Mouse (Mus musculus): Measurements from ENCODE around the gene Mcrs1. TPM values are rescaled to one million over a fixed set of nuclear protein-coding genes. Genes with fewer than 3 reads are reported as not detected.

The Mcrs1 gene
- total and polyA plus RNA-seq, 2 experiments from 2014 or later: 199 to 229 TPM

GRCm38 (mm10) chr15:99241249-99241648 lies 10.5 kb downstream of the Mcrs1 start:
- Histone ChIP-seq H3K27me3 (ENCODE audit: insufficient read depth, low read length) (no peaks in the 10 kb centered on the region), H3K9ac (replicated peaks; ENCODE audit: low read length) (no peak overlapping the region), H3K4me2 (ENCODE audit: low read depth, low read length) (no peak overlapping the region), H3K4me3 (ENCODE audit: low read length) (no peak overlapping the region), H3K9me3 (ENCODE audit: low read length) (no peaks in the 10 kb centered on the region), H3K27ac (no peak overlapping the region), H3K4me1 (ENCODE audit: insufficient read depth, low read length) (no peaks in the 10 kb centered on the region), H3K36me3 (ENCODE audit: insufficient read depth, low read length) (peaks cover 35% of the 10 kb centered on the region)
- ATAC-seq: no peak
- 72% methylated on average over 4 of the region's 4 CpGs for WGBS
- TF ChIP-seq CTCF (IDR thresholded peaks at IDR 0.05; ENCODE audit: low read depth): no peak
- no peak for DNase-seq (ENCODE audit: low spot score)

DNA sequence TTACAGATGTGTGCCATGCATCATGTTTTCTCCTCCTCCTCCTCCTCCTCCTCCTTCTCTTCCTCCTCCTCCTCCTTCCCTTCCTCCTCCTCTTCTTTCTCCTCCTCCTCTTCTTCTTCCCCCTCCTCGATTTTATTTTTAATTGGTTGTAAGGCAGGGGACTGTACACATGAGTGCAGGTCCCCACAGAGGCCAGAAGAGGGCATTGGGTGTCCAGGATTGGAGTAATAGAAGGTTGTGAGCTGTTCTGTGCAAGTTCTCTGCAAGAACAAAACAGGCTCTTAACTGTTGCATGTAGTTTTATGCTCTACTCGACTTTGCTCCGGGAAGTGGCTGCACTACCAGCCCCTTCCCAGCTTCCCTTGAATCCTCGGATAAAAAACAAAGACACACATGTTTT lies 11.6 kb downstream of the Mcrs1 start:
- Histone ChIP-seq H3K27ac (no peak overlapping the region), H3K4me2 (ENCODE audit: low read depth, low read length) (no peak overlapping the region), H3K4me1 (ENCODE audit: insufficient read depth, low read length) (no peaks in the 10 kb centered on the region), H3K4me3 (ENCODE audit: low read length) (no peak overlapping the region), H3K9ac (replicated peaks; ENCODE audit: low read length) (no peak overlapping the region), H3K36me3 (ENCODE audit: insufficient read depth, low read length) (peaks cover 25% of the 10 kb centered on the region), H3K27me3 (ENCODE audit: insufficient read depth, low read length) (no peaks in the 10 kb centered on the region), H3K9me3 (ENCODE audit: low read length) (no peaks in the 10 kb centered on the region)
- TF ChIP-seq CTCF (IDR thresholded peaks at IDR 0.05; ENCODE audit: low read depth): peak; percentile 41
- DNase-seq (ENCODE audit: low spot score) (no peak), ATAC-seq (no peak)
- 79% methylated on average over 4 of the region's 4 CpGs for WGBS

DNA sequence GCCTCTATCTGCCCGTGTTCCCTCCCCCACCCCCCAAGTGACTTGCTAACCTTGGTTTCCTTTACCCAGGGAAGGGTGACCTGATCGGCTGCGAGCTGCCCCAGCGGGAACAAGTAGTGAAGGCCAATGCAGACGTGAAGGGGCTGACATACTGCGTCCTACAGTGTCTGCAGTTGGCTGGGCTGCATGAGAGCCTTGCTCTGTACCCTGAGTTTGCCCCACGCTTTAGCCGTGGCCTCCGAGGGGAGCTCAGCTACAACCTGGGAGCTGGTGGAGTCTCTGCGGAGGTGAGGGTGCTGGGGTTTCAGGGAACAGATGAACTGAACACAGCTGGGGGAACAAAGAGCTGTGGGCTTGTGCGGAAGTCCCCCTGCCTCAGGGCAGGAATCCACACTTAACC lies 13.8 kb downstream of the Mcrs1 start:
- no peak overlapping the region for H3K4me2 ChIP-seq (ENCODE audit: low read depth, low read length)
- no peaks in the 10 kb centered on the region for H3K4me1 ChIP-seq (ENCODE audit: insufficient read depth, low read length)
- TF ChIP-seq CTCF (IDR thresholded peaks at IDR 0.05; ENCODE audit: low read depth): no peak
- H3K36me3 ChIP-seq (ENCODE audit: insufficient read depth, low read length): peaks cover 11% of the 10 kb centered on the region
- H3K27me3 ChIP-seq (ENCODE audit: insufficient read depth, low read length): no peaks in the 10 kb centered on the region
- ATAC-seq (no peak), DNase-seq (ENCODE audit: low spot score) (no peak)
- H3K4me3 ChIP-seq (ENCODE audit: low read length): no peak overlapping the region
- no peaks in the 10 kb centered on the region for H3K9me3 ChIP-seq (ENCODE audit: low read length)
- WGBS: 66% methylated on average over 11 of the region's 11 CpGs
- H3K9ac ChIP-seq (replicated peaks; ENCODE audit: low read length): no peak overlapping the region
- no peak overlapping the region for H3K27ac ChIP-seq

- ATAC-seq (no peak), DNase-seq (ENCODE audit: low spot score) (no peak)
- H3K4me3 ChIP-seq (ENCODE audit: low read length): no peak overlapping the region
- no peaks in the 10 kb centered on the region for H3K36me3 ChIP-seq (ENCODE audit: insufficient read depth, low read length)
- 56% methylated on average over 12 of the region's 12 CpGs for WGBS
- no peaks in the 10 kb centered on the region for H3K4me1 ChIP-seq (ENCODE audit: insufficient read depth, low read length)
- H3K4me2 ChIP-seq (ENCODE audit: low read depth, low read length): no peak overlapping the region
- no peak for TF ChIP-seq CTCF (IDR thresholded peaks at IDR 0.05; ENCODE audit: low read depth)
- no peaks in the 10 kb centered on the region for H3K9me3 ChIP-seq (ENCODE audit: low read length)
- H3K27ac ChIP-seq: no peak overlapping the region
- H3K9ac ChIP-seq (replicated peaks; ENCODE audit: low read length): no peak overlapping the region
- H3K27me3 ChIP-seq (ENCODE audit: insufficient read depth, low read length): no peaks in the 10 kb centered on the region
Observed at GRCm38 (mm10) chr15:99234326-99235010, 17.3 kb downstream of the Mcrs1 start.

- no peak overlapping the region for H3K4me3 ChIP-seq (ENCODE audit: low read length)
- DNase-seq (ENCODE audit: low spot score) (no peak), ATAC-seq (no peak)
- no peak overlapping the region for H3K9ac ChIP-seq (replicated peaks; ENCODE audit: low read length)
- H3K4me2 ChIP-seq (ENCODE audit: low read depth, low read length): no peak overlapping the region
- TF ChIP-seq CTCF (IDR thresholded peaks at IDR 0.05; ENCODE audit: low read depth): no peak
- no peaks in the 10 kb centered on the region for H3K36me3 ChIP-seq (ENCODE audit: insufficient read depth, low read length)
- no peaks in the 10 kb centered on the region for H3K27me3 ChIP-seq (ENCODE audit: insufficient read depth, low read length)
- H3K27ac ChIP-seq: no peak overlapping the region
- H3K4me1 ChIP-seq (ENCODE audit: insufficient read depth, low read length): no peaks in the 10 kb centered on the region
- H3K9me3 ChIP-seq (ENCODE audit: low read length): no peaks in the 10 kb centered on the region
- 58% methylated on average over 17 of the region's 17 CpGs for WGBS
Observed at GRCm38 (mm10) chr15:99233719-99234118, 18.0 kb downstream of the Mcrs1 start.

- Histone ChIP-seq H3K36me3 (ENCODE audit: insufficient read depth, low read length) (no peaks in the 10 kb centered on the region), H3K27ac (no peak overlapping the region), H3K9me3 (ENCODE audit: low read length) (no peaks in the 10 kb centered on the region), H3K4me1 (ENCODE audit: insufficient read depth, low read length) (no peaks in the 10 kb centered on the region), H3K4me2 (ENCODE audit: low read depth, low read length) (no peak overlapping the region), H3K9ac (replicated peaks; ENCODE audit: low read length) (no peak overlapping the region), H3K27me3 (ENCODE audit: insufficient read depth, low read length) (peaks cover 14% of the 10 kb centered on the region; the same call in 1 of the 2 replicates), H3K4me3 (ENCODE audit: low read length) (no peak overlapping the region)
- DNase-seq (ENCODE audit: low spot score) (no peak), ATAC-seq (no peak)
- WGBS: 68% methylated on average over 10 of the region's 10 CpGs
- TF ChIP-seq CTCF (IDR thresholded peaks at IDR 0.05; ENCODE audit: low read depth): no peak
Observed at GRCm38 (mm10) chr15:99231998-99232397, 19.8 kb downstream of the Mcrs1 start.

GRCm38 (mm10) chr15:99226090-99226489 lies 25.7 kb downstream of the Mcrs1 start:
- H3K4me1 ChIP-seq (ENCODE audit: insufficient read depth, low read length): peaks cover 11% of the 10 kb centered on the region
- WGBS: 24% methylated on average over 14 of the region's 14 CpGs
- no peaks in the 10 kb centered on the region for H3K9me3 ChIP-seq (ENCODE audit: low read length)
- H3K27ac ChIP-seq: no peak overlapping the region
- DNase-seq (ENCODE audit: low spot score) (no peak), ATAC-seq (no peak)
- H3K9ac ChIP-seq (replicated peaks; ENCODE audit: low read length): no peak overlapping the region
- 0 out of 2 replicates have a peak overlapping the region, but pooled peaks have one; percentile 6 for H3K4me2 ChIP-seq (ENCODE audit: low read depth, low read length)
- TF ChIP-seq CTCF (IDR thresholded peaks at IDR 0.05; ENCODE audit: low read depth): no peak
- peaks cover 53% of the 10 kb centered on the region for H3K27me3 ChIP-seq (ENCODE audit: insufficient read depth, low read length)
- H3K36me3 ChIP-seq (ENCODE audit: insufficient read depth, low read length): no peaks in the 10 kb centered on the region
- H3K4me3 ChIP-seq (ENCODE audit: low read length): no peak overlapping the region
